Mouse (Mus musculus) embryonic fibroblast, embryonic 13.5 days (primary cell): ENCODE results near the gene Gadd45b. TPM values are rescaled to one million over a fixed set of nuclear protein-coding genes. Genes with fewer than 3 reads are reported as not detected.
A peak's percentile ranks its signal among the peaks of the same experiment; 100 is the strongest.

Source experiments
- H3K27ac ChIP-seq: 2 replicates; pipeline ENCODE4 v1.5.1; 2012; ENCODE audit warnings: low read length, control low read depth, inconsistent platforms; ENCODE audit not compliant: insufficient read depth
- H3K4me1 ChIP-seq: 2 replicates; pipeline ENCODE4 v1.6.1; 2011; ENCODE audit warnings: low read length; ENCODE audit not compliant: control insufficient read depth, insufficient read depth
- H3K4me3 ChIP-seq: 2 replicates; pipeline ENCODE4 v1.5.1; 2011; ENCODE audit warnings: mild to moderate bottlenecking, control low read depth, low read length; ENCODE audit not compliant: insufficient read depth
- CTCF ChIP-seq: IDR thresholded peaks from 2 replicates; pipeline ENCODE4 v1.5.1; 2011; ENCODE audit warnings: mild to moderate bottlenecking, control low read depth, low read length, moderate library complexity, borderline replicate concordance; ENCODE audit not compliant: insufficient read depth
- POLR2A ChIP-seq: IDR thresholded peaks from 2 replicates; pipeline ENCODE4 v1.6.1; 2011; ENCODE audit warnings: low read depth, mild to moderate bottlenecking, control low read depth, low read length, moderate library complexity
- polyA plus RNA-seq: library from polyadenylated mRNA; stranded (reverse); fragments of >200 nt; gene quantifications from 2 replicates; pipeline ENCODE4 v1.2.4, GENCODE M21; 2011; ENCODE audit warnings: low read depth; ENCODE audit not compliant: missing spikeins, insufficient read length

Gene Gadd45b
- polyA plus RNA-seq, 1 experiment: 45.7 TPM

DNA sequence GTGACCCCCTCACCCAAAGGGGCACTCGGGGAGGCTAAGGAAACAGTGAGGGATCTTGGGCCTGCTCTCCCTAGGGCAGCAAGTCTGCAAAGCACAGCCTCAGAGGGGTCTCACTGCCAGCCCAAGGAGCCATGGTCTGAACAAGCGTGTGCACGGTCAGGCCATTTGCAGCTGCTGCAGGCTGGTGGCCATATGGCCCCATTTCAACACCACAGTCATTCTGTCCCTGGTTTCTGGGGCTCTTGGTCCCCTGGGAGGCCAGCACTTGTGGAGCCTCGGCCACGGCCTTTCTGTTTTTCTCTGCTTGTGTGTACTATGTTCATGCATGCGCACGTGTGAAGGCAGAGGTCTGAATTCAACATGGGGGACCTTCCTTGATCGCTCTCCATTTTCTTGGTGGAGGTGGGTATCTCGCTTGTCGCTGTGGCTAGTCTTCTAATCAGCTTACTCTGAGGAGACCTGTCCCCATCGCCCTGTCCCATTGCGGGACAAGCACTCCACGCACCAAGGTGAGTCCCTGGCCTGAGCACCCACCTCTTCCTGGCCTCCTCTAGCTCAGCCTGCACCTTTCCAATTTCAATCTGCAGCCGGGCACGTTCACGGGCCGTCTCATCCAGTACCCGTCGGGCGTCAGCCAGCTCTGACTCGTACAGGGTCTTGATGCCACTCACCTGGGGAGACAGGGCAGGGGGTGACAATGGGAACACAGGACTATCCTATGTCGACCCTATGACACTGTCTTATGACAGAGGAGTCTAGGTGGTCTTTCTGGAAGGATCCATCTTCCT is 20.3 kb upstream of the Gadd45b start:
- Histone ChIP-seq H3K4me1 (no peaks in the 10 kb centered on the region), H3K27ac (no peak overlapping the region), H3K4me3 (no peak overlapping the region)
- TF ChIP-seq CTCF (no peak), POLR2A (no peak)

DNA sequence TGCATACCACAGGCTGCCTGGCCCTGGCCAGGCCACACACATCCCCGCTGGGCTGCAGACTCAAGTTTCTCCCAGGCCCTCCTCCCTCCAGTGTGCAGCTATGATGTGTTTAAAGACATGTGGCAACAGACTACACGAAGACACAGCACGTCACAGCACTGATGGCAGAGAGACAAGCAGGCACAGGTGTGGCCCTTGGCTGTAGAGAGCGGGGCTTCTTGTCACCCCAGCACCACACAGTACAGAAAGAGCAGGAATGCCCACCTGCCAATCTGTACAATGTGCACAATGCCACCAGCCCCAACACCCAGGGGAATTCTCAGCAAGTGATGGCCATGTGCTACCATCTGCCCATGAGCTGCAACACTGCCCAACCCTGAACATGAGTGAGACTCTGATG is 18.5 kb upstream of the Gadd45b start:
- Histone ChIP-seq H3K4me1 (no peaks in the 10 kb centered on the region), H3K4me3 (no peak overlapping the region), H3K27ac (no peak overlapping the region)
- TF ChIP-seq POLR2A (no peak), CTCF (no peak)

DNA sequence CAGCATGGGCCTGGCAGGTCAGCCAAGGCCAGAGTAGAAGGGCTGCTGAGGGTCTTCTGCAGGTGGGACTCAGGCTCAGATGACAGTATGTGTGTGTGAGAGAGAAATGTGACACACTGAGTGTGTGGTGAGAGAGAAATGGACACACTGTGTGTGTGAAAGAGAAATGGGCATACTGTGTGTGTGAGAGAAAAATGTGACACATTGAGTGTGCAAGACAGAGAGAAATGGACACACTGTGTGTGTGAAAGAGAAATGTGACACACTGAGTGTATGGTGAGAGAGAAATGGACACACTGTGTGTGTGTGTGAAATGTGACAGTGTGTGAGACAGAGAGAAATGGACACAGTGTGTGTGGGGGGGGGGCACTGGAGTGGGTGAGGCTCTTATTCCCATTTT is 18.0 kb upstream of the Gadd45b start:
- Histone ChIP-seq H3K27ac (no peak overlapping the region), H3K4me1 (no peaks in the 10 kb centered on the region), H3K4me3 (no peak overlapping the region)
- TF ChIP-seq CTCF (no peak), POLR2A (no peak)

DNA sequence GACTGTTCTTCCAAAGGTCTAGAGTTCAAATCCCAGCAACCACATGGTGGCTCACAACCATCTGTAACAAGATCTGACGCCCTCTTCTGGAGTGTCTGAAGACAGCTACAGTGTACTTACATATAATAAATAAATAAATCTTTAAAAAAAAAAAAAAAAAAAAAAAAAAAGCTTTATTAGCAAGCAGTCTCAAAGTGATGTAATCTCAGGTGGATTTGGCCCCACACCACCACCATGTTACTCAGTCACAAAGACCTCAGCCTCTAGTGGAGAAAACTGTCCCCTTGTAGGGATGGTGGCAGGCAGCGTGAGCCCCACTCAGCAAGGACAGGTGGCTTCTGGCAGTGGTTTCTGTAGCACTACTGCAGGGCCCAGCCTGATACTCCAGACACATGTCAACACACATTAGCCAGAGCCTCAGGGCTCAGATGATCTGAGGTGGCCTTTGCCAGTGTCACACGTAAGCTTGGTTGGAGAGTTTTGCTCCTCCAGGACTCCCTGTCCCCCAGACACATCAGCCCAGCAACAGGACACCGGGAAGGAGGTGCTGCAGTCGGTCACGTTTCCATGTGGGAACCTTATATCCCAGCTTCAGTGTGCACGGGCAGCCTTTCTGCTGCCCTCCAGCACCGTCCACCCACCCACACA is 16.4 kb upstream of the Gadd45b start:
- TF ChIP-seq CTCF: no peak
- no peak for TF ChIP-seq POLR2A
- H3K27ac ChIP-seq: no peak overlapping the region
- H3K4me1 ChIP-seq: no peaks in the 10 kb centered on the region
- no peak overlapping the region for H3K4me3 ChIP-seq

DNA sequence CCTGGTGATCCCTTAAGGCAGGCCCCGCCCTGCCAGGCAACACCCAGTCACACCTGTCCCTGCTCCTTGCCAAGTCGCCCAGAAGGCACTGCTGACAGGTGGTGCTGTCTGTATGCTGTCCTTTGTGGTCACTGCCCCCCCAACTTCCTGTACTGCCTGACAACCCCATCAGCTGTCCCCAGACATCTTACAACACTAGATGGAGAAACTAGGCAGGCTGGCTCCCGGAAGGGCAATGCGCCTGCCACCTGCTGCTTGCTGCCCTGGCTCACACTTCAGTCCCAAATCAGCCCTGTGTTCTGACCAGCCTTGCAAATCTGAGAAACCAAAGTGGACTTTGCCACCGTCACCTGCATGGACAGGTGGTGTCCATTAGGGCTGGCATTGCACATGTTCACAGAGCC is 15.6 kb upstream of the Gadd45b start:
- H3K4me3 ChIP-seq: no peak overlapping the region
- H3K4me1 ChIP-seq: no peaks in the 10 kb centered on the region
- TF ChIP-seq CTCF: no peak
- no peak for TF ChIP-seq POLR2A
- no peak overlapping the region for H3K27ac ChIP-seq

- Histone ChIP-seq H3K27ac (no peak overlapping the region), H3K4me1 (no peaks in the 10 kb centered on the region), H3K4me3 (no peak overlapping the region)
- TF ChIP-seq CTCF: no peak
- TF ChIP-seq POLR2A: no peak
Measured at GRCm38 (mm10) chr10:80915260-80915659, 14.6 kb upstream of the Gadd45b start.

DNA sequence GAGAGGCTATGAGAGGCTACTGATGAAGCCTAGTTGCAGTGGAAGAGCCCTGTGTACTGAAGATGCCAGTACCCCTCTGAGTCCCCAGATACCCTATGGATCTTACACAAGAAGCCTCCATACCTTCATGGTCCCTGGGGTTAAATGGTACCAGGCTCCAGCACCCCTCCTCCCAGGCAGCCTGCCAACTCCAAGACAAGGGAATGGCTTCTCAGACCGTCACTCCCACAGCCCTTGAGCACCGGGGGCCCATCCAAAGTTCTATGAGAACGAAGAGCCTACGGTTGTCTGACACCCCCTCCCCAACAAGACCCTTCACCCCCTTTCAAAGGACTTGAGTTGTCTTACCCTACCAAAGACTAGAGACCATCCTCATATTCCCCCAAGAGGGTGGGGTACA is 14.1 kb upstream of the Gadd45b start:
- no peak for TF ChIP-seq POLR2A
- no peak for TF ChIP-seq CTCF
- H3K4me3 ChIP-seq: no peak overlapping the region
- no peaks in the 10 kb centered on the region for H3K4me1 ChIP-seq
- H3K27ac ChIP-seq: no peak overlapping the region

GRCm38 (mm10) chr10:80917336-80917778 is 12.5 kb upstream of the Gadd45b start:
- no peak for TF ChIP-seq CTCF
- no peak for TF ChIP-seq POLR2A
- Histone ChIP-seq H3K4me1 (no peaks in the 10 kb centered on the region), H3K4me3 (peak overlapping the region; percentile 86), H3K27ac (no peak overlapping the region)

- peak within 1 kb of the TSS; percentile 86 for H3K4me3 ChIP-seq
- no peaks in the 10 kb centered on the region for H3K4me1 ChIP-seq
- TF ChIP-seq CTCF (no peak), POLR2A (peak; percentile 51)
- H3K27ac ChIP-seq: no peak within 1 kb of the TSS
Measured at GRCm38 (mm10) chr10:80917779-80918434, 12.0 kb upstream of the Gadd45b start, which contains the start of gene Lmnb2. TSS of gene Lmnb2 (minus strand) at chr10:80918245.
